Mouse (Mus musculus) skeletal muscle tissue, postnatal 0 days (tissue): Measurements from ENCODE around the gene Zfp287. TPM values are rescaled to one million over a fixed set of nuclear protein-coding genes. Genes with fewer than 3 reads are reported as not detected.

ENCODE experiments used
- polyA plus RNA-seq: library from polyadenylated mRNA; unstranded; fragments of >200 nt; fragmentation: Nextera tagmentation; extraction: Ambion mirVana; gene quantifications from 2 replicates; pipeline ENCODE4 v1.2.1, GENCODE M21; 2015

Gene Zfp287
- 2.5 and 2.9 TPM in 2 replicates for polyA plus RNA-seq

DNA sequence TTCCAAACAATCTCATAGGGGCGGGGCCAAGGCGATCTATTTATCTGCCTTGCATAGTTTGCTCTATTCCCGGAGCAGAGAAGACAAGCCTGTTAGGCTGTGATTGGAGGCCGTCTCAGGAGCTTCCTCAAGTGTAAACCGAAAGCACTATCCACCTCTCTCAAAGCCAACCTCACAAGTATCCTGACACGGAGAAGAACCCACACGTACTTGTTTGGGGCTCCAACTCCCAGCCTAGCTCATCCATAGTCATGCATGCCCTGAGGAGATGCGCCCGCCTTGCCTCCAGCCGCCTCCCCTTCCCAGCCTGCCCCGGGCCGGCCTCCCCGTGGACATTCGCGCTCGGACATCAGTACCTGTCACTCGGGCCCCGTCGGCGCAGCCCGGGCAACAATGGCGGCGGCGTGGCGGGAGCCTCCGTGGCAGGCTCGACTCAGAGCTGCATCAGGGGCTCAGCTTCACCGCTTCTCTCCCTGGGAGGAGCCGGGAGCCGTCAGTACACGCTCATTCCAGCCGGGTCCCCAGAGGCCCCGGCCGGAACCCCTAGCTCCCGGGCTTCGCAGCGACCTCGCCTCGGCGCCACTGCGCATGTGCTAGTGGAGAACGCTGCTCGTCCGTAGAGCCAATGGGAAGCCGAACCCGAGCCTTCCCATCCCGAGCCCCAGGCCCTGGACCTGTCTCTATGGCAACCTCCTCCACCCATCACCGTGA lies at the start of gene Zfp287:
Gene Zfp287 (minus strand): TSS at position 595 of the 711 bp plus-strand sequence.

DNA sequence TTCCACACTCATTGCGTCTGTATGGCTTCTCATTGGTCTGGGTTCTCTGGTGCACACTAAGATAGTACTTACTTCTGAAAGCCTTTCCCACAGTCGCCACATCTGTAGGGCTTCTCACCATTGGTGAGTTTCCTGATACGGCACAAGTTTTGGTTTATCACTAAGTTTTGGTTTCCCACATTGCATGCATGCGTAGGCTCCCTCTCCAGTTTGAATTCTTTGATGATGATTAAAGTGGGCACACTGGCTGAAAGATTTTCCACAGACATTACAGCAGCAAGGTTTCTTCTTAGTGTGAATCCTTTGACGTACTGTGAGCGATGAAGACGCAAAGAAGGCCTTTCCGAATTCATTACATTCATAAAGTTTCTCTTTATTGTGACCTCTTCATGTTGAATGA lies 21.1 kb upstream of the Zfp287 start, which contains the start of gene Gm10428:
Gene Gm10428 (plus strand): TSS at position 321 of the 400 bp plus-strand sequence.

Other genes with a start within 250 kb of the Zfp287 start
- 14.1 and 17.5 TPM in 2 replicates for gene Cenpv, start 192.6 kb downstream of the Zfp287 start, polyA plus RNA-seq
- 2,098 and 2,277 TPM in 2 replicates for gene Ubb, start 180.7 kb downstream of the Zfp287 start, polyA plus RNA-seq
- 3.5 and 5.6 TPM in 2 replicates for gene Trpv2, start 157.4 kb downstream of the Zfp287 start, polyA plus RNA-seq
- 16.4 and 17.5 TPM in 2 replicates for gene Lrrc75a, start 83.4 kb downstream of the Zfp287 start, polyA plus RNA-seq
- 25.1 and 25.6 TPM in 2 replicates for gene Mmgt2, start 83.2 kb downstream of the Zfp287 start, polyA plus RNA-seq
- not detected in 2 replicates for gene Gm10428, start 21.2 kb upstream of the Zfp287 start, polyA plus RNA-seq
- 4.9 and 5.7 TPM in 2 replicates for gene Zfp286, start 57.6 kb upstream of the Zfp287 start, polyA plus RNA-seq
- gene Trim16, start 88.3 kb upstream of the Zfp287 start, polyA plus RNA-seq, result 17.9 and 19.2 TPM in 2 replicates
- gene Fbxw10, start 115.2 kb upstream of the Zfp287 start, polyA plus RNA-seq, result 0.43 and 0.58 TPM in 2 replicates
- gene Tvp23b, start 147.6 kb upstream of the Zfp287 start, polyA plus RNA-seq, result 30.8 and 36.7 TPM in 2 replicates
- 0.32 and 0.49 TPM in 2 replicates for gene Cdrt4, start 219.3 kb upstream of the Zfp287 start, polyA plus RNA-seq